Mouse (Mus musculus): ENCODE data around the gene Tmem132b.
A peak's percentile ranks its signal among the peaks of the same experiment; 100 is the strongest.

Tmem132b gene

GRCm38 (mm10) chr5:125675623-125676022, 144.0 kb downstream of the Tmem132b start:
- no peak for DNase-seq (ENCODE audit: low spot score in 2 of 2)

- no peak for DNase-seq (ENCODE audit: low spot score in 2 of 2)
Measured at GRCm38 (mm10) chr5:125676025-125676623, 144.6 kb downstream of the Tmem132b start.

GRCm38 (mm10) chr5:125680889-125681288, 149.3 kb downstream of the Tmem132b start:
- no peak for DNase-seq (ENCODE audit: low spot score in 2 of 2)

- no peak for DNase-seq (ENCODE audit: low spot score in 2 of 2)
Measured at GRCm38 (mm10) chr5:125683491-125683890, 151.9 kb downstream of the Tmem132b start.

- DNase-seq (ENCODE audit: low spot score in 2 of 2): no peak
Measured at GRCm38 (mm10) chr5:125685681-125686331, 154.2 kb downstream of the Tmem132b start.

- no peak for DNase-seq (ENCODE audit: low spot score in 2 of 2)
Measured at GRCm38 (mm10) chr5:125692538-125692937, 161.0 kb downstream of the Tmem132b start.

GRCm38 (mm10) chr5:125699395-125699794, 167.8 kb downstream of the Tmem132b start:
- DNase-seq (ENCODE audit: low spot score in 2 of 2): no peak

GRCm38 (mm10) chr5:125700234-125700633, 168.7 kb downstream of the Tmem132b start:
- no peak for DNase-seq (ENCODE audit: low spot score in 2 of 2)

- no peak for DNase-seq (ENCODE audit: low spot score in 2 of 2)
Measured at GRCm38 (mm10) chr5:125705379-125705778, 173.8 kb downstream of the Tmem132b start.

GRCm38 (mm10) chr5:125709160-125709559, 177.6 kb downstream of the Tmem132b start:
- peak in 1 of 2 experiments; percentile 8 for DNase-seq (ENCODE audit: low spot score in 2 of 2)

GRCm38 (mm10) chr5:125726815-125727214, 195.2 kb downstream of the Tmem132b start:
- no peak for DNase-seq (ENCODE audit: low spot score in 2 of 2)

- no peak for DNase-seq (ENCODE audit: low spot score in 2 of 2)
Measured at GRCm38 (mm10) chr5:125727436-125727835, 195.9 kb downstream of the Tmem132b start.

- no peak for DNase-seq (ENCODE audit: low spot score in 2 of 2)
Measured at GRCm38 (mm10) chr5:125727936-125728335, 196.4 kb downstream of the Tmem132b start.

GRCm38 (mm10) chr5:125728521-125728920, 196.9 kb downstream of the Tmem132b start:
- DNase-seq (ENCODE audit: low spot score in 2 of 2): no peak

- DNase-seq (ENCODE audit: low spot score in 2 of 2): no peak
Measured at GRCm38 (mm10) chr5:125733806-125734205, 202.2 kb downstream of the Tmem132b start.

GRCm38 (mm10) chr5:125737105-125737504, 205.5 kb downstream of the Tmem132b start:
- DNase-seq (ENCODE audit: low spot score in 2 of 2): no peak

GRCm38 (mm10) chr5:125743503-125743902, 211.9 kb downstream of the Tmem132b start:
- DNase-seq (ENCODE audit: low spot score in 2 of 2): no peak

- DNase-seq (ENCODE audit: low spot score in 2 of 2): no peak
Measured at GRCm38 (mm10) chr5:125745727-125746126, 214.2 kb downstream of the Tmem132b start.

GRCm38 (mm10) chr5:125751481-125751880, 219.9 kb downstream of the Tmem132b start:
- DNase-seq (ENCODE audit: low spot score in 2 of 2): no peak

GRCm38 (mm10) chr5:125752546-125752945, 221.0 kb downstream of the Tmem132b start:
- no peak for DNase-seq (ENCODE audit: low spot score in 2 of 2)

- DNase-seq (ENCODE audit: low spot score in 2 of 2): no peak
Measured at GRCm38 (mm10) chr5:125756987-125757530, 225.5 kb downstream of the Tmem132b start.

GRCm38 (mm10) chr5:125758506-125758905, 226.9 kb downstream of the Tmem132b start:
- DNase-seq (ENCODE audit: low spot score in 2 of 2): no peak

- no peak for DNase-seq (ENCODE audit: low spot score in 2 of 2)
Measured at GRCm38 (mm10) chr5:125766941-125767340, 235.4 kb downstream of the Tmem132b start.
